Mouse (Mus musculus): ENCODE measurements around the gene Gm9837. TPM values are rescaled to one million over a fixed set of nuclear protein-coding genes. Genes with fewer than 3 reads are reported as not detected.
"Not testable (repeated sequence)": the region's sequence is repeated elsewhere in the genome, so short reads cannot be mapped to it uniquely, and the experiment has no call there.

Gene Gm9837
- total RNA-seq, 1 experiment from 2014 or later = not detected

DNA sequence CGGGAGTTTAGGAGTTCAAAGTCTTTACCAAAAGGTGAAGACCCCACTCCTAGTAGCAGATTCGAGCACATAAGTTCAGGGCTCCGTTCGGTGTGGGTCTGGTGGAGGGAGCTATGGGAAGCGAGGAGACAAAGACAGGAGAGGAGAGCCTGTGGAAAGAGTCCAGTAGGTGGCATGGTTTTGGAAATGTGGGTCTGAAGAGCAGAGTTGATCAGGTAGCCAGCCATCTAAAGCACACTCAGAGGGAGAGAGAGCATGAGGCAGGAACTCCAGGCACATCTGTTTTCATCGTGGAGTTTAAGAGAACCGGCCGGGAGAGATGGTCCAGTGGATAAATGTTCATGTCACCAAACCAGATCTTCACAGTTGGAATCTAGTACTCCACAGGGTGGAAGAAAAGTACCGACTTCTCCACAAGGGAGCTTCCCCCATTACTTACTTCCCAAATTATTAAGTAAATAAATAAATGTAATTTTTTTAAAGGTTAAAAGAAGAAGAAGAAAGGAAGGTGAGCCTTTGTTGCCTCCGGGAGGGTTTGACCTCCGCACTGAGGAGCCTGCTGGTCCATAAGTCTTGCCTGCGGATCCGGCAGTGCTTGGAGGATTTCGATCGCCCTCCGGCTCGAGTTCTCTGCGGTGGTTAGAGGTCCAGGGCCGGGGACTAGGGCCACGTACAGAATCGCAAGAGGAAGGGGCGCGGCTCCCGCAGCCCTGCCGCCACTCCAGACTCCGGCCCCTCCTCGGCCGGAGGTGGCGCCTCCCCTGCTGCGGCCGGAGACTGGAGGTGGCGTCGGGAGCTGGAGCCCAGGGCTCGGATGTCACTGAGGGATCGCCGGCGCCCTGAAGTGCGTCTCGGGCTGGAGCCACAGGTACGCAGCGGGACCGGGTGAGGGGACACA is 13.6 kb downstream of the Gm9837 start, which contains the start of the genes Gm10447 and Shroom1:
Gene Gm10447, minus strand, starts transcription at position 637 of the 898 bp plus-strand sequence.
Gene Shroom1, plus strand, starts transcription at position 732 of the 898 bp plus-strand sequence.
- DNase-seq = peak; percentile 70

DNA sequence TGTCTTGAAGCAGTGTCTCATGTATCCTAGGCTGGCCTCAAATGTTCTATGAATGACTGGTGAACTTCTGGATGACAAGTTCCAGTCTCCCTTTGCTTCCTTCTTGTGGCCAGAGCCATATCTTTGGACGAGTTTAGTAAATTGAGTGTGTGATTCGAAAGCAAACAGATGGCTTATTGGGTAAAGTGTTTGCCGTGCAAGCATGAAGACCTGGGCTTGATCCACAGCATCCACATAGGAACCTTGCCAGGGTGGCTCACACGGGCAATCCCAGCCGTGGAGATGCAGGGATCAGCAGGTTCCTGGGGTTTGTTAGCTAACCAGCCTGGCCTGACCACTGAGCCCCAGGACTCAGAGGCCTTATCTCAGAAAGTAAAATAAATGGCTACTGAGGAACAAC is 17.2 kb downstream of the Gm9837 start:
- no peak for DNase-seq

- peak; percentile 39 for DNase-seq
These were observed 17.9 kb downstream of the Gm9837 start for GRCm38 (mm10) chr11:53452396-53452795.

- DNase-seq = no peak
These were observed 18.9 kb downstream of the Gm9837 start for GRCm38 (mm10) chr11:53451361-53451760.

- DNase-seq = no peak
These were observed 20.1 kb downstream of the Gm9837 start for GRCm38 (mm10) chr11:53450070-53450705.

GRCm38 (mm10) chr11:53448529-53448928 is 21.8 kb downstream of the Gm9837 start:
- DNase-seq = peak; percentile 84

- DNase-seq = no peak
These were observed 22.3 kb downstream of the Gm9837 start for GRCm38 (mm10) chr11:53447996-53448395.

DNA sequence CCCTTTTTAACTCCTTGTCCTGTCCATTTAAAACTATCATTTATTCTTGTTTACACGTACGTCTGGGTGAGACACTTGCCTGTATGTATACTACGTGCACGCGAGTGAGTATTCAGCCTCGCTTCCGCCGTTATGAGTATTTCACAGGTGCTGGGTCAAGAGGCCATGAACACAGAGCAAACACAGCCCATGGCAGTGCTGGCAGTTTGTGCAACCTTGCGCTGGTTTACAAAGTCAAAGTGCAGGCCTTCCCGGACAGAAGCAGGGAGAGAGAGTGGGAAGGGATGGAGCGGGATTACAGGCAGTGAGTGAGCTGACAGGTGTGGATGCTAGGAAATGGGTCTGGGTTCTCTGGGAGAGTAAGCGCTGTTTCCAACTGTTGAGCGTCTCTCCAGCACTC is 24.1 kb downstream of the Gm9837 start:
- DNase-seq = no peak

- DNase-seq = peak; percentile 29
These were observed 24.7 kb downstream of the Gm9837 start for GRCm38 (mm10) chr11:53445562-53445961.

- no peak for DNase-seq
These were observed 26.4 kb downstream of the Gm9837 start for GRCm38 (mm10) chr11:53443861-53444260.

GRCm38 (mm10) chr11:53441921-53442320 is 28.4 kb downstream of the Gm9837 start:
- peak; percentile 35 for DNase-seq

DNA sequence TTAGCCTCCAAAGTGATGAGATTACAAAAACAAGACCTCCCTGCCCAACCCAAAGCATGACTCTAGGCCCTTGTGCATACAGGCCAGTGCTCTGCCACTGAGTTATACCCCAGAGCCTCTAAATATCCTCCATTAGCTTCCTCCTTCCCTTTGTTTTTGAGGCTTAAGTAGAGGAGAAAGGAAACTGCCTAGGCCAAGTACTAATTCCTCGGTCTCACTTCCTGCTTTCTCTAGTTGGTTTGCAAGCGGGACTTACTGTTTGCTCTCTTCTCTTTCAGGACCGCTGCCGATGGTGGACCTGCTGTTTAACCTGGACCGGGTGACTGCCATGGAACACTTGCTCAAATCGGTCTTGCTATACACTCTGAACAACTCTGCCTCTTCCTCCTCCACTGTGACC is 33.9 kb downstream of the Gm9837 start:
- no peak for DNase-seq

GRCm38 (mm10) chr11:53435504-53435903 is 34.8 kb downstream of the Gm9837 start:
- no peak for DNase-seq

DNA sequence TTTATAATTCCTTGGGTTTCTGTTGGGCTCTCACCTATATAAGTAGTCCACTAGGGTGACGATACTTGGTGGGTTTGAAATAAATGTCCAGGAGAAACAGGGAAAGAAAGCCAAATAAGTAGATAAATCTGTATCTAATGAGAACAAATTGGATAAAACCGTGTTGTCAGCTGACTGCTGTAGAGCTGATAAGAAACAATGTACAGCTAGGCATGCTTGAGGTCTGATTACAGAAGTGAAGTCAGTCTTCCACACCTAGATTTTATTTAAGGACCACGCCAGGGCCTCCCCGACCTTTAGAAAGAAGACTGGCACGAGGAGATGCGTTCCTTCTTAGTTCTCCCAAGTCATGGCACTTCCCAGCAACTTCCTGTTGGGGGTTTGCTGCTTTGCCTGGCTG is 37.2 kb downstream of the Gm9837 start:
- no peak for DNase-seq

GRCm38 (mm10) chr11:53431347-53432056 is 38.8 kb downstream of the Gm9837 start:
- DNase-seq = no peak

GRCm38 (mm10) chr11:53430670-53431346 is 39.5 kb downstream of the Gm9837 start, which contains the start of the genes Uqcrq and Gdf9:
Gene Uqcrq, minus strand, starts transcription at chr11:53430831.
Gene Gdf9, plus strand, starts transcription at chr11:53431023.
- DNase-seq = peak; percentile 97

DNA sequence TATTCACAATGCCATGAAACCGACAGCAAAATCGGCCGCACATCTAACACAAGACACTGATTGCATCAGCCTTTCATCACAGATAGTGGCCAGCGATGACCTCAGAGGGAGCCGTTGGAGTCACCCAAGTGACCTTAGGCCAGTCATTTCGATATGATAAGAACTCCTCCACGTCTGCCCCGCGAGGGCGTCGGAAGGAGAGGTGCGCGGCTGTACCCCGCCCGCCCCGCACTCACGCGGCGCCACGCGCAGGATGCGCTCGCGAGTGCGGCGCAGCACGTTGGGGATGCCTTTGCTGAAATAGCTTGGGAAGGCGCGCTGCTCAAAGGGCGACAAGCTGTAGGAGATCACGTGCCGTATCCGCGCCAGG is 40.0 kb downstream of the Gm9837 start:
- no peak for DNase-seq

DNA sequence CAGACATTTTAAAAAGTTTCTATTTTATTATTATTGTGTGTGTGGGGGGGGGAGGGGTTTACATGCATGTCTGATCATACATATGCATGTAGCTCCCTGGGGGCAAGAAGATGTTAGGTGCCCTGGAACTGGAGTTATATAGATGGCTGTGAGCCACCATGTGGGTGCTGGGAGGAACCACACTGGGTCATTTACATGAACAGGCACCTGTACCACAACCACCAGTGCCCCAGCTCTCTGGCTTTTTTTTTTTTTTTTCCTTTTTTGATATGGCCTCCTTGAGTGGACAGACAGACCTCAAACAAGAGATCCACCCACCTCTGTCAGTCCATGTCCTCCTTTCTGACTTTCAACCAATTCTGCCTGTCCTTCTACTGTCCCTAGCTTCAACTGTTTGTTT is 41.1 kb downstream of the Gm9837 start:
- no peak for DNase-seq

- no peak for DNase-seq
These were observed 41.6 kb downstream of the Gm9837 start for GRCm38 (mm10) chr11:53428716-53429057.

DNA sequence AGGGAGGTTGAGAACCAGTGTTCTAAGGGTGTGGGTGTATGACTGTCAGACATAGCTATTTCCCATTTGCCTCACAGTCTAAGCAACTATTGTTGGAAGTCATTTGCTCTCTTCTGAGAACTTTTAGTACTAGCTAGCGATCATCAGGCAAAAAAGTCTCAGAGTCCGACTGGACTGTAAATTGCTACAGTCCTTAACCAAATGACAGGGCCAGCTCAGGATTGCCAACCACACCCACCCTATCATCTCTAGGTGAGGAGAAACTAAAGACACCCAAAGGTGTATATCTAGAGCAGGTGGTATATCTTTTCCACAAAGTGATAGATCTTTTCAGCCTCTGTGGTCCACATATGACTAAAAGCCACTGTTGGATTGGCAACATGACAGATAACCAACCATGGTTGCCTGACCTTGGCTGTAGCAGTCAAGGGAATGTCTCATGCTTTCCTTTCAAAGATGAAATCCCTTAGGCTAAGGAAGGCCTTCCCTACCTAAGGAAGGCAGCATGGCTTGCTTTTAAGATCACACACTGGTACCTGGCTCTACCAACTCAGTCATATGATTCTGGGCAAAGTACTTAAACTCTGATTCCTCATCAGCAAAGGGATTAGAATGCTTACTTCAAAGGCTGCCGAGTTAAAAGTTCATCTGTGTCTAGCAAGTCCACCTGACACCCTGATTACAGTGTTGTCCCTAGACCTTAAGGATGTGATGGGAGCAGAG is 42.1 kb downstream of the Gm9837 start:
- no peak for DNase-seq

GRCm38 (mm10) chr11:53426914-53427313 is 43.4 kb downstream of the Gm9837 start:
- DNase-seq = not testable (repeated sequence)

Measured in adrenal gland, postnatal 25 days (tissue).